Mouse (Mus musculus) megakaryocyte, embryonic 14.5 days (primary cell): Measurements from ENCODE around the gene Mylip. TPM values are rescaled to one million over a fixed set of nuclear protein-coding genes. Genes with fewer than 3 reads are reported as not detected.

Experiments used
- H3K27me3 ChIP-seq: replicated peaks from 2 replicates; pipeline ENCODE3; 2012; ENCODE audit warnings: inconsistent platforms
- H3K36me3 ChIP-seq: replicated peaks from 2 replicates; pipeline ENCODE3; 2012; ENCODE audit warnings: low read length, inconsistent platforms, mixed read lengths
- H3K4me1 ChIP-seq: 2 replicates; pipeline ENCODE4 v1.6.1; 2012; ENCODE audit warnings: inconsistent platforms
- H3K4me3 ChIP-seq: replicated peaks from 2 replicates; pipeline ENCODE3; 2012; ENCODE audit warnings: moderate library complexity, mild to moderate bottlenecking, inconsistent platforms
- H3K9me3 ChIP-seq: 2 replicates; pipeline ENCODE4 v1.6.1; 2012; ENCODE audit warnings: inconsistent platforms
- FLI1 ChIP-seq: IDR thresholded peaks from 2 replicates; pipeline ENCODE4 v1.6.1; 2012; ENCODE audit warnings: low read length, inconsistent platforms, mixed read lengths
- GATA1 ChIP-seq: IDR thresholded peaks from 3 replicates; pipeline ENCODE4 v1.6.1; 2012; ENCODE audit warnings: mixed read lengths, low read length, inconsistent platforms, borderline replicate concordance
- polyA plus RNA-seq: library from polyadenylated mRNA; stranded (reverse); fragments of >175 nt; gene quantifications from 2 replicates; pipeline ENCODE4 v1.2.3, GENCODE M21; 2012; ENCODE audit warnings: low replicate concordance; ENCODE audit not compliant: insufficient read depth

Gene Mylip
- polyA plus RNA-seq, 1 experiment = 4.6 TPM

- no peak overlapping the region for H3K4me3 ChIP-seq
- H3K27me3 ChIP-seq = peaks cover 10% of the 10 kb centered on the region
- H3K36me3 ChIP-seq = peaks cover 2% of the 10 kb centered on the region
- peaks cover 15% of the 10 kb centered on the region for H3K9me3 ChIP-seq
- peaks cover 6% of the 10 kb centered on the region; the same call in 1 of the 2 replicates for H3K4me1 ChIP-seq
- no peak for TF ChIP-seq GATA1
- TF ChIP-seq FLI1 = no peak
Observed at GRCm38 (mm10) chr13:45365788-45366187, 23.8 kb upstream of the Mylip start.

GRCm38 (mm10) chr13:45371673-45372072 lies 17.9 kb upstream of the Mylip start:
- TF ChIP-seq GATA1 (no peak), FLI1 (no peak)
- H3K27me3 ChIP-seq = peaks cover 3% of the 10 kb centered on the region
- no peak overlapping the region for H3K4me3 ChIP-seq
- H3K9me3 ChIP-seq = peaks cover 6% of the 10 kb centered on the region; the same call in 1 of the 2 replicates
- H3K4me1 ChIP-seq = peaks cover 12% of the 10 kb centered on the region; the same call in 1 of the 2 replicates
- H3K36me3 ChIP-seq = no peaks in the 10 kb centered on the region

- peaks cover 5% of the 10 kb centered on the region for H3K27me3 ChIP-seq
- peaks cover 6% of the 10 kb centered on the region; the same call in 1 of the 2 replicates for H3K9me3 ChIP-seq
- no peak for TF ChIP-seq FLI1
- no peak for TF ChIP-seq GATA1
- no peaks in the 10 kb centered on the region for H3K36me3 ChIP-seq
- H3K4me3 ChIP-seq = no peak overlapping the region
- H3K4me1 ChIP-seq = peaks cover 12% of the 10 kb centered on the region; the same call in 1 of the 2 replicates
Observed at GRCm38 (mm10) chr13:45372456-45372855, 17.1 kb upstream of the Mylip start.

GRCm38 (mm10) chr13:45374846-45375245 lies 14.7 kb upstream of the Mylip start:
- H3K4me1 ChIP-seq = peaks cover 12% of the 10 kb centered on the region; the same call in 1 of the 2 replicates
- peaks cover 1% of the 10 kb centered on the region; the same call in 1 of the 2 replicates for H3K9me3 ChIP-seq
- H3K27me3 ChIP-seq = peaks cover 5% of the 10 kb centered on the region
- no peak overlapping the region for H3K4me3 ChIP-seq
- TF ChIP-seq GATA1 (no peak), FLI1 (no peak)
- H3K36me3 ChIP-seq = no peaks in the 10 kb centered on the region

GRCm38 (mm10) chr13:45382208-45382607 lies 7.3 kb upstream of the Mylip start:
- no peak overlapping the region for H3K4me3 ChIP-seq
- no peaks in the 10 kb centered on the region for H3K36me3 ChIP-seq
- peaks cover 5% of the 10 kb centered on the region for H3K4me1 ChIP-seq
- H3K27me3 ChIP-seq = no peaks in the 10 kb centered on the region
- no peak for TF ChIP-seq GATA1
- TF ChIP-seq FLI1 = no peak
- H3K9me3 ChIP-seq = peaks cover 14% of the 10 kb centered on the region

- Histone ChIP-seq H3K27me3 (no peaks in the 10 kb centered on the region), H3K9me3 (peaks cover 17% of the 10 kb centered on the region), H3K36me3 (no peaks in the 10 kb centered on the region), H3K4me1 (peaks cover 19% of the 10 kb centered on the region), H3K4me3 (no peak overlapping the region)
- TF ChIP-seq GATA1 (no peak), FLI1 (no peak)
Observed at GRCm38 (mm10) chr13:45384636-45385035, 4.9 kb upstream of the Mylip start.

- peaks cover 23% of the 10 kb centered on the region for H3K4me1 ChIP-seq
- TF ChIP-seq FLI1 = no peak
- no peak for TF ChIP-seq GATA1
- H3K9me3 ChIP-seq = peaks cover 17% of the 10 kb centered on the region
- no peak overlapping the region for H3K4me3 ChIP-seq
- H3K27me3 ChIP-seq = no peaks in the 10 kb centered on the region
- H3K36me3 ChIP-seq = no peaks in the 10 kb centered on the region
Observed at GRCm38 (mm10) chr13:45385521-45385920, 4.0 kb upstream of the Mylip start.

GRCm38 (mm10) chr13:45386253-45386652 lies 3.3 kb upstream of the Mylip start:
- peaks cover 17% of the 10 kb centered on the region for H3K9me3 ChIP-seq
- peaks cover 29% of the 10 kb centered on the region for H3K4me1 ChIP-seq
- no peak for TF ChIP-seq FLI1
- no peak for TF ChIP-seq GATA1
- peaks cover 5% of the 10 kb centered on the region for H3K36me3 ChIP-seq
- no peak overlapping the region for H3K4me3 ChIP-seq
- H3K27me3 ChIP-seq = no peaks in the 10 kb centered on the region

- peaks cover 13% of the 10 kb centered on the region for H3K36me3 ChIP-seq
- peaks cover 17% of the 10 kb centered on the region for H3K9me3 ChIP-seq
- peaks cover 38% of the 10 kb centered on the region for H3K4me1 ChIP-seq
- no peaks in the 10 kb centered on the region for H3K27me3 ChIP-seq
- TF ChIP-seq FLI1 = no peak
- TF ChIP-seq GATA1 = no peak
- H3K4me3 ChIP-seq = peak overlapping the region; percentile 69
Observed at GRCm38 (mm10) chr13:45387231-45387630, 2.3 kb upstream of the Mylip start.

GRCm38 (mm10) chr13:45388254-45388805 lies 1.2 kb upstream of the Mylip start:
- Histone ChIP-seq H3K9me3 (peaks cover 17% of the 10 kb centered on the region), H3K36me3 (peaks cover 24% of the 10 kb centered on the region), H3K4me3 (no peak overlapping the region), H3K4me1 (peaks cover 39% of the 10 kb centered on the region), H3K27me3 (no peaks in the 10 kb centered on the region)
- no peak for TF ChIP-seq GATA1
- no peak for TF ChIP-seq FLI1
